Mouse (Mus musculus) thymus, postnatal 14 days (tissue): ENCODE data around the gene Car1.
"Not testable (repeated sequence)": the region's sequence is repeated elsewhere in the genome, so short reads cannot be mapped to it uniquely, and the experiment has no call there.

Source experiments
- DNase-seq: peaks from one replicate; pipeline ENCODE4 v3.0.0; 2021

Car1 gene

DNA sequence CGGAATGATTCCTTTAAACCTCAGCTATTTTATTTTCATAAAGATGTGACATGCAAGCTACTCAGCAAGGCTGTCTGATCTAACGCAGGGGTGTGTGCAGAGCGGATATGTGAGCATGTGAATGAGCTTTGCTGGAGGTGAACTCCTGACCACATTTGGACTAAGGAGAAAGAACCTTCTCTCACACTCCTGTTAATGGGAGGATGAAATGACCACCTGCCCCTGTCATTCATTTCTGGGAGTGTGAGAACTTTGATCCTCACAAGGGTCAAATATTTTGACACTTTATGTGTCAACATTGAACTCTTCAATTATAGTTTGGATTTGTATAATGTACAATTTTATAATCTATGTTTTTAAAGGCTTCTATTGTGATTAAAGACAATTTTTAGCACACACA, 25.8 kb downstream of the Car1 start:
- not testable (repeated sequence) for DNase-seq

DNA sequence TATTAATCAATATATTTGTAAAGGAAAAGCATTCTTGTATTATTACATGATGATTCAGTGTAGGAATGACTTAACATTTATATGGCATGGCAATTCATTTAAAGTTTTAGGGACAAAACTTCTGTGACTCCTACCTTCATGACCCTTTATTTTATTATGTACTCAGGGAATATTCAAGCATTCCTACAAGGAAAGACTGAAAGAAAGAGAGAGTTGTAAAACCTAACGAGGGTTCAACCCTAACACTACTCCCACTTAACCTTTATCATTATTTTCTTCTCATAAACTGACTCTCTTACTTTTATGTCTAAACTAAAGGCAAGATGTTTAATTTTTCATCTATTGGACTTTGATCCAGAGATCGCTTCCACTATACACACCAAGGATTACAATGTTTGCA, 28.0 kb downstream of the Car1 start:
- no peak for DNase-seq

DNA sequence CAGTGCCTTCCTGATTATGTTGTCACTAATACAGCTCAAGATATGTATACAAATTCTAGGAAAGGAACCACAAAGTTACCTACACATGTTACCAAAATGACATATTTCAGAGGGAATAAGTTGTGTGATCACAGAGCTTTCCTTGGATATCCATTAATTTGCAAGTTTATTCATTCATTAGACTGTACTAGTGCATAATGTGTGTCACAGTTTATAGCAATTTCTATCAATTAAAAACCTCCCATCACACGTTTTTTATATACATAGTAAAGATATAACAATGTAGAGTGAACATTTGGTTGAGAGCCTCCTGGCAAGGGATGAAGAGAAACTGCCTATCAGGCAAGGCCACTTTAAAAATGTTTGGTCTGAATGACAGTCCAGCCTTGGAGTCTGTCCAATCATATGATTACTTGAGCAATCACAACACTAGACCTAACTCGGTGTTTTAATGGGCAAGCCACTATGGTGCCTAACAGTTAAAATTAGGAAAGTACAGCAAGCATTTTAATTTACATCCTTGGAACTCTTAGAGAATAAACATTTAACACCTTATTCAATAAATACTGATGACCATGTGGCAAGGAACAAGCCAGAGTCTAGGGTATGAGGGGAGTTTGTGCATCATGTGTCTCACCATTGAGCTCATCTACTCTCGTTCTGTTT, 31.5 kb downstream of the Car1 start:
- not testable (repeated sequence) for DNase-seq

DNA sequence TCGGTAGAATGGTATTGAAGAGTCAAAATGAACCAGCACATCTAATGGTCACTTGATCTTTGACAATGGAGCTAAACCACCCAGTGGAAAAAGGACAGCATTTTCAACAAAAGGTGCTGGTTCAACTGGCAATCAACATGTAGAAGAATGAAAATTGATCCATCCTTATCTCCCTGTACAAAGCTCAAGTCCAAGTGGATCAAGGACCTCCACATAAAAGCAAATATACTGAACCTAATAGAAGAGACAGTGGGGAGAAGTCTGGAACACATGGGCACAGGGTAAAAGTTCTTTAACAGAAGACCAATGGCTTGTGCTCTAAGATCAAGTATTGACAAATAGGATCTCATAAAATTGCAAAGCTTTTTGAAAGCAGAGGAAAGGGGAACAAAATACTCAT, 33.6 kb downstream of the Car1 start:
- DNase-seq: not testable (repeated sequence)

DNA sequence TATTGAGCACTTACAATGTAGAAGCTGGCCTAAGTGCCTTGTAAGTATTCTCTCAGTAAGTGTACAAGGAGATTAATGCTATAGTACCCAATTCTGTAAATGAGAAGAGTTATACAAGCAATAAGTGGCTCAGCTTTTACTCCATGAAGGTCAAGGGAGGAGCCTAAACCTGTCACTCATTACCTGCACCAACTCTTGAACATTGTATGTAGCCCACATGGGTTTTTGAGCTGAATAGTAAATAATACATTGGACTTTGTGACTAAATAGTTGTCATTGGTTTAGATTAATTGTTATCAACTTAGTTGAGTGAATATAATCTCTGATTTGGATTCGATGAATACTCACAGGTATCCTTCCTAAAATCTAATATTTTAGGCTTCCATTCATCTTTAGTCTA, 35.7 kb downstream of the Car1 start:
- DNase-seq: not testable (repeated sequence)

DNA sequence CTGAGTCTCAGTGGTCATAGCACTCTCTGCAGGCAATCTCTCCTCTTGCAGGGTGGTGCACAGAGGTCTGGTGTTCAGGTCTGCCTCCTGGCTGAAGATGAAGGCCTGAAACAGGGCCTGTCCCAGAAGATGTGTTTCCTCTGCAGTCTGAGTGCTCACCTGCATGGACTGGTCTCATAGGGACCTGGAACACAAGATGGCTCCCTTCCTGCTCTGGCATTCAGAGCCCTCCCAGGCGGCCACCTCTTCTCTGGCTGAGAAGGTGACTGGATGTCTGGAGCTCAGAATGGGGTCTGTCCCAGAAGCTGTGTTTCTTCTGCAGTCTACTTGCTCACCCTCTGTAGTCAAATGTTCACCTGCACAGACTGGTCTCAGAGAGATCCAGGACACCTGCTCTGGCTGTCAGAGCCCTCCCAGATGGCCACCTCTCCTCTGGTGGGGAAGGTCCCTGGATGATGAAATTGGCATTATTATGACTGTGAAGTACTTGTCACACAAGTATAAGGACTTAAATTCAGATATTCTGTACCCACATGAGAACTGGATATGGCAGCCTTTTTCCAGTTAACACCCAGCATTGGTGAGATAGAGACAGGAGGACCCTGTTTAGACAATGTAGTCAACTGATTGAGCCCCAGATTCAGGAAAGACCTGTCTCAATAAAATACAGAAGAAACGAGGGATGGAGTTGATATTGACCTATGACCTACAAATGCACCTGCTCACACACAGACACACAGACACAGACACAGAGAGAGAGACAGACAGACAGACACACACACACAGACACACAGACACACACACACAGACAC, 43.2 kb downstream of the Car1 start:
- no peak for DNase-seq

DNA sequence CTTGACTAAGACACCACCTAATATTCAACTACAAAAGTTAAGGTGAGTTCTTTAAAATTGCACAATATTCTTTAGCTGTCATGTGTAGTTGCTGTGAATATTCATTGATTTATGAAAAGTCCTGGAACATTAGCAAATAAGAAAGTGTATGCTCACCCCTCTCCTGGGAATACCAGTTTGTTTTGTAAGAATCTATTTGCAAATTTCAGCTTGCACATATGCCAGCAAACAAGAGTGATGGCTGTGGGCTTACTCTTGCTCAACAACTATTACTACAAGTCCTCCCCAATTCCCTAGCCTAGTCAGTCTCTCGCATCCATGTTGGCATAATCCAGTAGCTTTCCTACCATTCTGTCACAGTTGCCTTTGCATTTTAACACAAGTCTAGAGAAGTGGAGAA, 52.5 kb downstream of the Car1 start:
- no peak for DNase-seq

DNA sequence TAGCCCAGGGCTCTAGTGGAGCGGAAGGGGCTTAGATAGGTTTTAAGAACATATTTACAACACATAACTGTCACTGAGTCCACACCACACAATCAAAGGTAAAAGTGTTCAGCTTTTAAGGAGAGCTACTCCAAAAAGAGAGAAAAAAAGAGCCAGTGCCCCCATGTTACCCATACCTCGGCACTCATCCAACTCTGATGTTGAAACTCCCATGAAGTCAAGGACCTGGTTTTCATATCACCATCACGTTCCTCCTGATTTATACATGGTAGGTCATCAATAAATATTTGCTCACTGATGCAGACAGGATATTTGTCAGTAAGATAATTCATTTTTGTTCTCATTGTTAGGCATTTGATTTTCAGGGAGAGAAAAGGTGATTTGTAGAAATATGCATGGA, 62.1 kb downstream of the Car1 start:
- DNase-seq: no peak

DNA sequence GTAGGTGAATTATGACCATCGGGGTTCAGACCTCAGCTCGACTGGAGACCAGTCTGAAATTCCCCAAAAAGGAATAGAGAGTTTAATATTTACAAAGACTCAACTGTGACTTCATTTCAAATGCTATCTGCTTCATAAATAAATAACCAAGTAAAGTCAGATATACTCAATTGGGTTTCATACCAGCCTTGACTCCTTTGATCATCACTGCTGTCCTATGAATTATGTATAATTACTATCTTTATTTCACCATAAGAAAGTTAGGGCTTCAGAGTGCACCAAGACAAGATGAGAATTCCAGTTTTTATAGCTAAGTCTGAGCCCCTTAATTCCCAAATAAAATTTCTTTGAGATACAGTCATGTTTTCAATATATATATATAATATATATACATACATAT, 69.9 kb downstream of the Car1 start:
- no peak for DNase-seq

DNA sequence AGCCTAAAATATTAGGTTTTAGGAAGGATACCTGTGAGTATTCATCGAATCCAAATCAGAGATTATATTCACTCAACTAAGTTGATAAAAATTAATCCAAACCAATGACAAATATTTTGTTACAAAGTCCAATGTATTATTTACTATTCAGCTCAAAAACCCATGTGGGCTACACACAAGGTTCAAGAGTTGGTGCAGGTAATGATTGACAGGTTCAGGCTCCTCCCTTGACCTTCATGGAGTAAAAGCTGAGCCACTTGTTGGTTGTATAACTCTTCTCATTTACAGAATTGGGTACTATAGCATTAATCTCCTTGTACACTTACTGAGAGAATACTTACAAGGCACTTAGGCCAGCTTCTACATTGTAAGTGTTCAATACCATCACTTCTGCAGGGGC, 80.7 kb downstream of the Car1 start:
- DNase-seq: not testable (repeated sequence)

DNA sequence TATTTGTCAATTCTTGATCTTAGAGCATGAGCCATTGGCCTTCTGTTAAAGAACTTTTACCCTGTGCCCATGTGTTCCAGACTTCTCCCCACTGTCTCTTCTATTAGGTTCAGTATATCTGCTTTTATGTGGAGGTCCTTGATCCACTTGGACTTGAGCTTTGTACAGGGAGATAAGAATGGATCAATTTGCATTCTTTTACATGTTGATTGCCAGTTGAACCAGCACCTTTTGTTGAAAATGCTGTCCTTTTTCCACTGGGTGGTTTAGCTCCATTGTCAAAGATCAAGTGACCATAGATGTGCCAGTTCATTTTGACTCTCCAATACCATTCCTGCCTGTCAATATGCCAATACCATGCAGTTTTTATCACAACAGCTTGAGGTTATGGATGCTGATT, 82.7 kb downstream of the Car1 start:
- not testable (repeated sequence) for DNase-seq
